In the genomic region with DNA sequence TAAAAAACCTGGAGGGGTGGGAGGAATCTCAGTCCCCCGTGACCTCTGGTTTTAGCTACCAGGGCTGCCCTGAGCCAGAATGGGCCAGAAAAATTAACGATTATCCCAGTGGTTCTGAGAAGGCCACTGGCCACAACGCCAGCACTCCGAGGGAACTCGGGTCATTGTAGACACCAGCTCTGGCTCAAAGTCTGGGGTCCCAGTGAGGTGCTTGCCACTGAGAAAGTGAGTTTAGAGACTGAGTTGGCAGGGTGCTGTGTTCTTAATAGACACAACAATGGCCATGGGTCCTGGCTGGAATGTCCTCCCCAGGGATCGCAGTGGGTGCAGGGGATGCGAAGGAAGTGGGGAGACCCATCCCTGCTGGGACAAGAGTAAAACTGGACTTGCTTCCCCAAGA, we compare ENCODE assay signal across 25 mouse cellular contexts. TPM values are rescaled to one million over a fixed set of nuclear protein-coding genes. Genes with fewer than 3 reads are reported as not detected.
DNase-seq lines count a peak whose midpoint lies in the region; ATAC-seq lines count a peak whose summit lies in the region.
"Had no signal": no experiment of that assay in that cellular context is flagged by ENCODE, and none has a peak within 500 bp of the region (broad histone marks: within the 10 kb centered on the region; RNA-seq: fewer than 3 reads in every experiment).

No protein-coding gene starts in this region.

- peaks cover 9% of the 10 kb centered on the region for H3K4me1 ChIP-seq in hindbrain, embryonic 10.5 days (replicated peaks)
- 0 out of 2 replicates have a peak, but pooled peaks cover 4% of the 10 kb centered on the region for H3K4me1 ChIP-seq in hindbrain, embryonic 12.5 days
- H3K4me1 ChIP-seq in midbrain, embryonic 10.5 days, result peaks cover 3% of the 10 kb centered on the region; the same call in 1 of the 2 replicates
- 0 out of 2 replicates have a peak, but pooled peaks cover 2% of the 10 kb centered on the region for H3K4me1 ChIP-seq in midbrain, embryonic 15.5 days
- H3K4me1 ChIP-seq: hindbrain, embryonic 15.5 days had no signal

- peaks cover 11% of the 10 kb centered on the region; the same call in 1 of the 2 replicates for H3K27me3 ChIP-seq in hindbrain, embryonic 10.5 days (ENCODE audit: insufficient read depth, poor library complexity, severe bottlenecking)
- H3K27me3 ChIP-seq in hindbrain, embryonic 12.5 days, result peaks cover 14% of the 10 kb centered on the region
- peaks cover 9% of the 10 kb centered on the region; the same call in 1 of the 2 replicates for H3K27me3 ChIP-seq in midbrain, embryonic 10.5 days (ENCODE audit: low read depth, poor library complexity, severe bottlenecking)
- H3K27me3 ChIP-seq in midbrain, embryonic 15.5 days (replicated peaks), result no peaks in the 10 kb centered on the region
- H3K27me3 ChIP-seq: hindbrain, embryonic 15.5 days had no signal

- H3K4me3 ChIP-seq in hindbrain, embryonic 10.5 days, result no peak overlapping the region
- H3K4me3 ChIP-seq in hindbrain, embryonic 12.5 days, result no peak overlapping the region
- no peak overlapping the region for H3K4me3 ChIP-seq in midbrain, embryonic 10.5 days
- no peak overlapping the region for H3K4me3 ChIP-seq in midbrain, embryonic 15.5 days
- H3K4me3 ChIP-seq: embryonic facial prominence, embryonic 15.5 days; hindbrain, embryonic 15.5 days; neural tube, embryonic 15.5 days had no signal

- H3K36me3 ChIP-seq in hindbrain, embryonic 10.5 days, result no peaks in the 10 kb centered on the region
- no peaks in the 10 kb centered on the region for H3K36me3 ChIP-seq in hindbrain, embryonic 12.5 days
- no peaks in the 10 kb centered on the region for H3K36me3 ChIP-seq in midbrain, embryonic 10.5 days
- no peaks in the 10 kb centered on the region for H3K36me3 ChIP-seq in midbrain, embryonic 15.5 days (replicated peaks)
- H3K36me3 ChIP-seq: embryonic facial prominence, embryonic 15.5 days; hindbrain, embryonic 15.5 days; neural tube, embryonic 15.5 days had no signal

- no peak for ATAC-seq in hindbrain, embryonic 12.5 days (ENCODE audit: low FRiP score)
- ATAC-seq in midbrain, embryonic 15.5 days (replicated peaks), result no peak
- ATAC-seq: forebrain, postnatal 0 days; liver, postnatal 0 days; lung, postnatal 0 days had no signal

- H3K9ac ChIP-seq in hindbrain, embryonic 12.5 days, result no peak overlapping the region
- H3K9ac ChIP-seq in midbrain, embryonic 15.5 days, result no peak overlapping the region
- H3K9ac ChIP-seq: embryonic facial prominence, embryonic 15.5 days; forebrain, postnatal 0 days; hindbrain, embryonic 15.5 days; liver, postnatal 0 days; neural tube, embryonic 15.5 days had no signal

- WGBS in hindbrain, embryonic 10.5 days, result 88% methylated on average over 7 of the region's 7 CpGs
- WGBS in hindbrain, embryonic 12.5 days, result 89% methylated on average over 7 of the region's 7 CpGs
- WGBS in midbrain, embryonic 10.5 days, result 84% methylated on average over 7 of the region's 7 CpGs
- 87% methylated on average over 7 of the region's 7 CpGs for WGBS in midbrain, embryonic 15.5 days

- DNase-seq in hindbrain, embryonic 10.5 days (ENCODE audit: low spot score), result no peak
- DNase-seq in midbrain, embryonic 10.5 days (ENCODE audit: low spot score), result no peak
- DNase-seq in kidney, adult 9 months, result peak; percentile 71
- DNase-seq in kidney, postnatal 25 days, result peak; percentile 59 to 88
- no peak for DNase-seq in right cerebral cortex, postnatal 4 days
- DNase-seq: adrenal gland, postnatal 36 days; cerebellum, adult 11 months; cerebellum, adult 9-11 months; forebrain, postnatal 0 days; gastrocnemius, postnatal 14 days; heart, adult 18-20 months; left cerebral cortex, postnatal 4 days; liver; right cerebral cortex, adult 18-20 months; thymus, postnatal 25 days had no signal

- H3K4me2 ChIP-seq in hindbrain, embryonic 12.5 days (replicated peaks), result no peak overlapping the region
- no peak overlapping the region for H3K4me2 ChIP-seq in midbrain, embryonic 15.5 days
- H3K4me2 ChIP-seq: embryonic facial prominence, embryonic 15.5 days; hindbrain, embryonic 15.5 days; midbrain, embryonic 11.5 days; neural tube, embryonic 15.5 days had no signal

- 0 out of 2 replicates have a peak overlapping the region, but pooled peaks have one; percentile 50 for H3K27ac ChIP-seq in hindbrain, embryonic 10.5 days
- H3K27ac ChIP-seq in hindbrain, embryonic 12.5 days, result no peak overlapping the region
- H3K27ac ChIP-seq in midbrain, embryonic 10.5 days (replicated peaks), result peak overlapping the region; percentile 39; the same call in 1 of the 2 replicates
- no peak overlapping the region for H3K27ac ChIP-seq in midbrain, embryonic 15.5 days
- H3K27ac ChIP-seq: embryonic facial prominence, embryonic 15.5 days; hindbrain, embryonic 15.5 days; neural tube, embryonic 15.5 days; stomach, postnatal 0 days had no signal

- H3K9me3 ChIP-seq in hindbrain, embryonic 10.5 days, result no peaks in the 10 kb centered on the region
- H3K9me3 ChIP-seq in hindbrain, embryonic 12.5 days (replicated peaks), result no peaks in the 10 kb centered on the region
- no peaks in the 10 kb centered on the region for H3K9me3 ChIP-seq in midbrain, embryonic 10.5 days (replicated peaks)
- no peaks in the 10 kb centered on the region for H3K9me3 ChIP-seq in midbrain, embryonic 15.5 days
- H3K9me3 ChIP-seq: embryonic facial prominence, embryonic 15.5 days; hindbrain, embryonic 15.5 days; neural tube, embryonic 15.5 days had no signal

RNA-seq across cellular contexts. Expression of a gene that starts 29.1 kb away (rescaled TPM):
- polyA plus RNA-seq in hindbrain, embryonic 10.5 days (2016; fragmentation: Nextera tagmentation; extraction: Ambion mirVana), result not detected in 2 replicates
- not detected in 2 replicates for polyA plus RNA-seq in hindbrain, embryonic 12.5 days (2016; fragmentation: Nextera tagmentation; extraction: Ambion mirVana)
- not detected in 2 replicates for polyA plus RNA-seq in midbrain, embryonic 10.5 days (2016; fragmentation: Nextera tagmentation; extraction: Ambion mirVana)
- not detected in 2 replicates for polyA plus RNA-seq in midbrain, embryonic 15.5 days (2015; fragmentation: Nextera tagmentation; extraction: Ambion mirVana)
- polyA plus RNA-seq: embryonic facial prominence, embryonic 15.5 days; forebrain, postnatal 0 days; heart, embryonic 14.5 days; hindbrain, embryonic 15.5 days; midbrain, embryonic 11.5 days; neural tube, embryonic 15.5 days had no signal

RNA-seq across cellular contexts. Expression of a gene that starts 36.8 kb away (rescaled TPM):
- 0.17 and 0.73 TPM in 2 replicates for polyA plus RNA-seq in hindbrain, embryonic 10.5 days (2016; fragmentation: Nextera tagmentation; extraction: Ambion mirVana)
- 0.28 TPM in 1 of 2 replicates, not detected in the other for polyA plus RNA-seq in hindbrain, embryonic 12.5 days (2016; fragmentation: Nextera tagmentation; extraction: Ambion mirVana)
- 0.28 and 0.43 TPM in 2 replicates for polyA plus RNA-seq in midbrain, embryonic 10.5 days (2016; fragmentation: Nextera tagmentation; extraction: Ambion mirVana)
- 0.22 and 1.1 TPM in 2 replicates for polyA plus RNA-seq in midbrain, embryonic 15.5 days (2015; fragmentation: Nextera tagmentation; extraction: Ambion mirVana)
- polyA plus RNA-seq: heart, embryonic 14.5 days had no signal

Comparison
In these comparisons a context has a peak if more than half of its experiments do, and no peak if none do; other contexts are left out.
1. H3K27ac ChIP-seq: peak in hindbrain, embryonic 10.5 days (single experiment) and midbrain, embryonic 10.5 days (single experiment); none in hindbrain, embryonic 12.5 days (single experiment) and midbrain, embryonic 15.5 days (single experiment).
2. DNase-seq: peak in kidney, adult 9 months (single experiment) and kidney, postnatal 25 days (2 of 2); none in hindbrain, embryonic 10.5 days (single experiment), midbrain, embryonic 10.5 days (single experiment) and right cerebral cortex, postnatal 4 days (single experiment).